Mouse (Mus musculus) heart, adult 2 months (tissue): ENCODE measurements around the gene Tcea2.

Experiments used
- CTCF ChIP-seq: fragments of 200-600 bp; IDR thresholded peaks from 2 replicates; pipeline ENCODE4 v1.8.1; 2022; ENCODE audit warnings: antibody characterized with exemption, mild to moderate bottlenecking, moderate library complexity
- POLR2A ChIP-seq: fragments of 200-500 bp; IDR thresholded peaks from 2 replicates; pipeline ENCODE4 v1.6.1; 2011; ENCODE audit warnings: mild to moderate bottlenecking, low read depth, low read length, control low read depth; ENCODE audit not compliant: insufficient read depth

DNA sequence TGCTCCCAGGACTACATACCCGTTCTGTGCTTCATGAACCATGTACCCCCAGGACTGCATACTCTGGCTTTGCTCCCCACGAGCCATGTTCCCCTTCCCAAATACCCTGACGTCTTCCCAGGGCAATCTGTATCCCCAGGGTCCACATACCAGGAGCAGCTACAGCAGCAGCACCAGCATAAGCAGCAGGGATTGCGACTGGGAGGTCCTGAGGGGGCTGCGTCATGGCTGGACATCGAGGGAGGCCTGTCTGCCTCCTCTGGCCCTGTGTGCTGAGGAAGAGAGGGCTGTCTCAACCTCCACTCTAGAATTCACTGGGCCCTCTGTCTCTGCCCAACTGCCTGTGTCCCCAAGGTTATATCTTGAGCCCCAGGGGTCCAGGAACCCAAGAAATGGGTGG lies 11.0 kb downstream of the Tcea2 start:
- TF ChIP-seq POLR2A (no peak), CTCF (no peak)
